Mouse (Mus musculus) adipose tissue, adult 10 weeks (tissue): Measurements from ENCODE around the gene Hmgcll1. TPM values are rescaled to one million over a fixed set of nuclear protein-coding genes. Genes with fewer than 3 reads are reported as not detected.

Experiments
- polyA plus RNA-seq: library from polyadenylated mRNA; stranded (reverse); fragments of 350-450 nt; fragmentation: Illumina TruSeq; extraction: RNeasy Lipid Tissue Mini Kit (QIAGEN cat#74804); gene quantifications from one replicate; pipeline ENCODE4 v1.2.3, GENCODE M21; 2014; ENCODE audit warnings: low read depth, low replicate concordance

Gene Hmgcll1
- not detected for polyA plus RNA-seq

GRCm38 (mm10) chr9:76014631-76015531 is at the start of gene Hmgcll1:
Gene Hmgcll1, plus strand, starts transcription at chr9:76014855.

Other genes starting within 250 kb of the Hmgcll1 start
- 0.51 TPM for gene Bmp5, start 239.5 kb upstream of the Hmgcll1 start, polyA plus RNA-seq
- gene Gfral, start 198.8 kb downstream of the Hmgcll1 start, polyA plus RNA-seq: not detected